Mouse (Mus musculus) kidney, embryonic 14.5 days (tissue): Measurements from ENCODE around the gene B4galt4. TPM values are rescaled to one million over a fixed set of nuclear protein-coding genes. Genes with fewer than 3 reads are reported as not detected.

Experiments
- ATAC-seq: fragments of 200-750 bp; cut with Nextera tagmentation; 2 replicates; pipeline ENCODE4 v1.8.0; 2017; ENCODE audit warnings: moderate number of reproducible peaks, mild to moderate bottlenecking, moderate TSS enrichment, moderate library complexity; ENCODE audit not compliant: low FRiP score, low TSS enrichment
- H3K27ac ChIP-seq: fragments of 300-500 bp; sonication (generic); 2 replicates; pipeline ENCODE4 v1.5.1; 2014; ENCODE audit warnings: low read depth, mild to moderate bottlenecking, low read length, moderate library complexity, mixed read lengths
- H3K27me3 ChIP-seq: fragments of 300-500 bp; sonication (generic); 2 replicates; pipeline ENCODE4 v1.6.1; 2014; ENCODE audit warnings: mild to moderate bottlenecking, low read length; ENCODE audit not compliant: control insufficient read depth, insufficient read depth
- H3K36me3 ChIP-seq: fragments of 300-500 bp; sonication (generic); 2 replicates; pipeline ENCODE4 v1.6.1; 2014; ENCODE audit warnings: low read length, mixed read lengths; ENCODE audit not compliant: control insufficient read depth, insufficient read depth
- H3K4me1 ChIP-seq: fragments of 300-500 bp; sonication (generic); 2 replicates; pipeline ENCODE4 v1.6.1; 2014; ENCODE audit warnings: low read length, mixed read lengths; ENCODE audit not compliant: control insufficient read depth, insufficient read depth
- H3K4me2 ChIP-seq: fragments of 300-500 bp; sonication (generic); replicated peaks from 2 replicates; pipeline ENCODE4 v1.6.1; 2014; ENCODE audit warnings: low read depth, mild to moderate bottlenecking, low read length
- H3K4me3 ChIP-seq: fragments of 300-500 bp; sonication (generic); 2 replicates; pipeline ENCODE4 v1.5.1; 2014; ENCODE audit warnings: mild to moderate bottlenecking, low read length
- H3K9ac ChIP-seq: fragments of 300-500 bp; sonication (generic); 2 replicates; pipeline ENCODE4 v1.6.1; 2014; ENCODE audit warnings: low read depth, mild to moderate bottlenecking, low read length, moderate library complexity
- H3K9me3 ChIP-seq: fragments of 300-500 bp; sonication (generic); 2 replicates; pipeline ENCODE4 v1.6.1; 2016; ENCODE audit warnings: low read length; ENCODE audit not compliant: control insufficient read depth
- WGBS: fragments of 180-500 bp; shearing (Covaris S2); extraction: QIAGEN DNeasy Blood & Tissue Kit; methylation state at CpG from one replicate; pipeline ENCODE4 v1.1.7; 2014; 5-methylcytosine and 5-hydroxymethylcytosine counted together
- polyA plus RNA-seq: library from polyadenylated mRNA; unstranded; fragments of >200 nt; fragmentation: Nextera tagmentation; extraction: Ambion mirVana; gene quantifications from 2 replicates; pipeline ENCODE4 v1.2.1, GENCODE M21; 2014

Gene B4galt4
- 24.5 and 32.7 TPM in 2 replicates for polyA plus RNA-seq

DNA sequence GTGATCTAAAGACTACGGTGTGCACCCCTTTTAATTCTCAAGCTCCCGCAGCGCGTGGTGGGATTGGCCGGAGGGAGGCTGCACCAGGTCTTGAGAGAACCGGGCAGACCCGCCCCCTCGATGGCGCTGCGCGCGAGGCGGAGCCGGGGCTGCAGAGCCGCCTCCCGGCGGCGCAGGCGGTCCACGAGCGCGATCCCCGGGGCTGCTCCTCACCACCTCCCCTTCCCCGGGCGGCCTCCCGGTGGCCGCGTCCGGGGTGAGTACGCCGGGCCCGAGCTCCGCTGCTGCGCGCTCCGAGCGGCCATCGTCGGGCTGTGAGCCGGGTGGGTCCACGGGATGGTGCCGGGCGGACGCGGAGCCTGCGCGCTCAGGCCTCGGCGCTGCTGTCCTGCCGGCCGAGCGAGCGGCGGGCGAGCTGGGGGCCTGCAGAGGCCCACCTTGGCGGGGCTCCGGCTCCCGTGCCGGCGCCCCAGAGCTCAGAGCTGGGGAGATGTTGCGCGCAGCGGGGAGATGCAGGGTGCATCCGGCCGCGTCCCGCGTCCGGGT lies at the start of gene B4galt4:
Gene B4galt4, plus strand, starts transcription at position 152 of the 546 bp plus-strand sequence.
- Histone ChIP-seq H3K9ac (peak within 1 kb of the TSS; percentile 79), H3K9me3 (no peaks in the 10 kb centered on the region), H3K36me3 (no peaks in the 10 kb centered on the region), H3K27ac (peak within 1 kb of the TSS; percentile 77), H3K4me2 (peak within 1 kb of the TSS; percentile 85), H3K4me3 (peak within 1 kb of the TSS; percentile 83), H3K4me1 (peaks cover 5% of the 10 kb centered on the region; the same call in 1 of the 2 replicates), H3K27me3 (no peaks in the 10 kb centered on the region)
- WGBS = 1% methylated on average over 44 of the region's 69 CpGs
- ATAC-seq = peak; percentile 97

GRCm38 (mm10) chr16:38694906-38695540 lies 47.0 kb upstream of the B4galt4 start:
- no peak overlapping the region for H3K27ac ChIP-seq
- H3K4me3 ChIP-seq = no peak overlapping the region
- 89% methylated on average over 6 of the region's 6 CpGs for WGBS
- 0 out of 2 replicates have a peak, but pooled peaks cover under 1% of the 10 kb centered on the region for H3K4me1 ChIP-seq
- H3K36me3 ChIP-seq = no peaks in the 10 kb centered on the region
- no peaks in the 10 kb centered on the region for H3K27me3 ChIP-seq
- no peak for ATAC-seq
- no peaks in the 10 kb centered on the region for H3K9me3 ChIP-seq
- no peak overlapping the region for H3K4me2 ChIP-seq
- no peak overlapping the region for H3K9ac ChIP-seq

- no peaks in the 10 kb centered on the region for H3K27me3 ChIP-seq
- no peak for ATAC-seq
- no peaks in the 10 kb centered on the region for H3K9me3 ChIP-seq
- WGBS = 77% methylated on average over 5 of the region's 5 CpGs
- H3K4me3 ChIP-seq = no peak overlapping the region
- no peak overlapping the region for H3K9ac ChIP-seq
- no peaks in the 10 kb centered on the region for H3K4me1 ChIP-seq
- no peak overlapping the region for H3K4me2 ChIP-seq
- H3K36me3 ChIP-seq = no peaks in the 10 kb centered on the region
- H3K27ac ChIP-seq = no peak overlapping the region
Measured at GRCm38 (mm10) chr16:38695557-38695956, 46.5 kb upstream of the B4galt4 start.

- ATAC-seq = no peak
- 83% methylated on average over 5 of the region's 5 CpGs for WGBS
Measured at GRCm38 (mm10) chr16:38697611-38698010, 44.5 kb upstream of the B4galt4 start.

GRCm38 (mm10) chr16:38700392-38701162 lies 41.5 kb upstream of the B4galt4 start:
- Histone ChIP-seq H3K4me2 (no peak overlapping the region), H3K9ac (no peak overlapping the region), H3K36me3 (no peaks in the 10 kb centered on the region), H3K9me3 (no peaks in the 10 kb centered on the region), H3K4me3 (no peak overlapping the region), H3K4me1 (no peaks in the 10 kb centered on the region), H3K27me3 (no peaks in the 10 kb centered on the region), H3K27ac (no peak overlapping the region)
- ATAC-seq = no peak
- whole genome bisulfite sequencing = 71% methylated on average over 16 of the region's 16 CpGs

More at GRCm38 (mm10) chr16:38697611-38698010, 44.5 kb upstream of the B4galt4 start:
- H3K4me1 ChIP-seq = no peaks in the 10 kb centered on the region
- no peaks in the 10 kb centered on the region for H3K9me3 ChIP-seq
- H3K27ac ChIP-seq = no peak overlapping the region
- H3K9ac ChIP-seq = no peak overlapping the region
- no peaks in the 10 kb centered on the region for H3K27me3 ChIP-seq
- no peak overlapping the region for H3K4me3 ChIP-seq
- H3K36me3 ChIP-seq = no peaks in the 10 kb centered on the region
- no peak overlapping the region for H3K4me2 ChIP-seq

DNA sequence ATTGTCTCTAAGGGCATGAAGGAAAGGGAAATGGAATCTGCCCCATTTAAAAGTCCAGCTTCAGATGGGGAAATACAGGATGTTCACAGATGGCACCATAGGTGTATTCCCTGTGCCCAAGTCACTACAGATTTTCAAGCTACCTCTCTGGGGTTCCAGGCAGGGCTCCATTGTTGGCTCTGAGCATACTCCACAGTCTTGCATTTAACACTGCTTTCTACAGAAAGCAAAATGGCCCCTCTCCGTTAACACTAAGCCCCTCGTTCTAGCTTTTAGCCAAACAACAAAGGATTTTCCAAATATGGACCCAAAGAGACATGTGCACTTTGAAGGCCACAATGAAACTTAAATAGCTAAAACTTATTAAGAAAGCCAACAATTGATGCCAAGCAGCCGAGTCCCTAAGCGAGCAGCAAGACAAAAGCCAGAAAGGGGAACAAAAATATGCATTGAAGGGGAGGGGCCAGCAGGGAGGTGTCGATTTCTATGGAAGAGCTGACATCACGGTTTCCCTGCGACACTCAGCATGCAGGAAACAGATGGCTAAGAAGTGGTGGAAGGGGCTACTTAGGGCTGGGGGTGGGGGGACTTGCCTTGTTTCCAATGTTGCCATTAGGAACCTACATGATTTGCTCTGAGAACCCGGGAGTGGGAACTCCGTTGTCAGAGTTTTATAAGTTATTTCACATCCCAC lies 40.4 kb upstream of the B4galt4 start:
- Histone ChIP-seq H3K27ac (no peak overlapping the region), H3K9me3 (no peaks in the 10 kb centered on the region), H3K36me3 (no peaks in the 10 kb centered on the region), H3K9ac (no peak overlapping the region), H3K4me1 (no peaks in the 10 kb centered on the region), H3K4me2 (no peak overlapping the region), H3K4me3 (no peak overlapping the region), H3K27me3 (no peaks in the 10 kb centered on the region)
- no peak for ATAC-seq
- WGBS = 44% methylated on average over 9 of the region's 9 CpGs

DNA sequence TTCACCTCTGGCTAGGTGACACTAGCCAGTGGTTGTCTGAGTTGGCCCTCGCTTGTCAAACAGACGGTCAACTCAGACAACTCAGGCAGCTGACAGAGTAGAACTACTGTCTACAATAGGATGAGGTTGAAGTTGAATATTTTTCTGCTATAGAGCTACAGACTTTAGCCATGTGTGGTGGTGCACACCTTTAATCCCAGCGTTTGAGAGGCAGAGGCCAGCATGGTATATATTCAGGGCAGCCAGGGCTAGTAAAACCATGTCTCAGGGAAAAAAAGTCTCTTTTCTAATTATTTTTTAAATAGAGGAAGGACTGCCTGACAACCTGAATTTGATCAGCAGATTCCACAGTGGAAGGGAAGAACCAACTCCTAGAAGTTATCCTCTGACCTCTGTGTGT lies 39.7 kb upstream of the B4galt4 start:
- Histone ChIP-seq H3K4me3 (no peak overlapping the region), H3K4me2 (no peak overlapping the region), H3K27me3 (no peaks in the 10 kb centered on the region), H3K9me3 (no peaks in the 10 kb centered on the region), H3K4me1 (no peaks in the 10 kb centered on the region), H3K27ac (no peak overlapping the region), H3K9ac (no peak overlapping the region), H3K36me3 (no peaks in the 10 kb centered on the region)
- 0 out of 2 replicates have a peak, but pooled peaks have one; percentile 9 for ATAC-seq
- 86% methylated on average over 3 of the region's 3 CpGs for WGBS

- H3K4me1 ChIP-seq = no peaks in the 10 kb centered on the region
- H3K4me2 ChIP-seq = no peak overlapping the region
- H3K27me3 ChIP-seq = no peaks in the 10 kb centered on the region
- no peaks in the 10 kb centered on the region for H3K36me3 ChIP-seq
- WGBS = 36% methylated on average over 6 of the region's 6 CpGs
- H3K4me3 ChIP-seq = no peak overlapping the region
- ATAC-seq = no peak
- H3K27ac ChIP-seq = no peak overlapping the region
- H3K9ac ChIP-seq = no peak overlapping the region
- H3K9me3 ChIP-seq = no peaks in the 10 kb centered on the region
Measured at GRCm38 (mm10) chr16:38703501-38703900, 38.6 kb upstream of the B4galt4 start.
